Mouse (Mus musculus) hindbrain, postnatal 0 days (tissue): Measurements from ENCODE around the gene Hpd. TPM values are rescaled to one million over a fixed set of nuclear protein-coding genes. Genes with fewer than 3 reads are reported as not detected.
A peak's percentile ranks its signal among the peaks of the same experiment; 100 is the strongest.

Experiments
- ATAC-seq: fragments of 200-750 bp; cut with Nextera tagmentation; 2 replicates; pipeline ENCODE4 v1.8.0; 2017; ENCODE audit warnings: mild to moderate bottlenecking, moderate TSS enrichment, moderate library complexity
- DNase-seq: peaks from one replicate; pipeline ENCODE4 v3.0.0-alpha.2; 2015; ENCODE audit warnings: low spot score
- H3K27ac ChIP-seq: fragments of 300-500 bp; sonication (generic); 2 replicates; pipeline ENCODE4 v1.5.1; 2014; ENCODE audit warnings: mild to moderate bottlenecking
- H3K27me3 ChIP-seq: fragments of 300-500 bp; sonication (generic); 2 replicates; pipeline ENCODE4 v1.6.1; 2014; ENCODE audit warnings: low read length, mixed read lengths; ENCODE audit not compliant: insufficient read depth
- H3K36me3 ChIP-seq: fragments of 300-500 bp; sonication (generic); 2 replicates; pipeline ENCODE4 v1.6.1; 2014; ENCODE audit warnings: low read length, mixed read lengths; ENCODE audit not compliant: insufficient read depth
- H3K4me1 ChIP-seq: fragments of 300-500 bp; sonication (generic); 2 replicates; pipeline ENCODE4 v1.6.1; 2014; ENCODE audit warnings: antibody characterized with exemption, low read length, mixed read lengths; ENCODE audit not compliant: insufficient read depth
- H3K4me2 ChIP-seq: fragments of 300-500 bp; sonication (generic); 2 replicates; pipeline ENCODE4 v1.6.1; 2014; ENCODE audit warnings: low read depth, mild to moderate bottlenecking, low read length, moderate library complexity, mixed read lengths
- H3K4me3 ChIP-seq: fragments of 300-500 bp; sonication (generic); 2 replicates; pipeline ENCODE4 v1.5.1; 2014; ENCODE audit warnings: low read length
- H3K9ac ChIP-seq: fragments of 300-500 bp; sonication (generic); replicated peaks from 2 replicates; pipeline ENCODE4 v1.6.1; 2014; ENCODE audit warnings: mild to moderate bottlenecking, low read length, moderate library complexity, mixed read lengths
- H3K9me3 ChIP-seq: fragments of 300-500 bp; sonication (generic); 2 replicates; pipeline ENCODE4 v1.6.1; 2016; ENCODE audit warnings: low read length, mixed read lengths
- CTCF ChIP-seq: IDR thresholded peaks from 2 replicates; pipeline ENCODE4 v1.5.1; 2016; ENCODE audit warnings: antibody characterized with exemption, control low read depth, low read depth
- WGBS: fragments of 180-500 bp; shearing (Covaris S2); extraction: QIAGEN DNeasy Blood & Tissue Kit; methylation state at CpG from one replicate; pipeline ENCODE4 v1.1.7; 2014; 5-methylcytosine and 5-hydroxymethylcytosine counted together
- polyA plus RNA-seq: library from polyadenylated mRNA; unstranded; fragments of >200 nt; fragmentation: Nextera tagmentation; extraction: Ambion mirVana; gene quantifications from 2 replicates; pipeline ENCODE4 v1.2.1, GENCODE M21; 2015
- total RNA-seq: library from RNA; depleted of rRNA; stranded (reverse); fragments of >200 nt; gene quantifications from 2 replicates; pipeline ENCODE4 v1.2.3, GENCODE M21; 2014

Hpd gene
- total and polyA plus RNA-seq, 2 experiments from 2014 or later = not detected

- ATAC-seq (peak; percentile 75), DNase-seq (peak; percentile 87)
- peaks cover 48% of the 10 kb centered on the region for H3K4me1 ChIP-seq
- H3K9me3 ChIP-seq = no peaks in the 10 kb centered on the region
- peak within 1 kb of the TSS; percentile 100 for H3K27ac ChIP-seq
- WGBS = 1% methylated on average over 43 of the region's 44 CpGs
- H3K4me3 ChIP-seq = peak within 1 kb of the TSS; percentile 39
- peak within 1 kb of the TSS; percentile 48 for H3K9ac ChIP-seq
- no peaks in the 10 kb centered on the region for H3K27me3 ChIP-seq
- peak within 1 kb of the TSS; percentile 99 for H3K4me2 ChIP-seq
- H3K36me3 ChIP-seq = no peaks in the 10 kb centered on the region; the same call in 1 of the 2 replicates
- TF ChIP-seq CTCF = peak; percentile 92
Measured at GRCm38 (mm10) chr5:123132308-123133071, 50.0 kb downstream of the Hpd start, which contains the start of gene Rhof. Gene Rhof, minus strand, starts transcription at chr5:123132692.

- Histone ChIP-seq H3K9me3 (no peaks in the 10 kb centered on the region), H3K4me2 (peak overlapping the region; percentile 99; the same call in 1 of the 2 replicates), H3K4me3 (no peak overlapping the region), H3K36me3 (no peaks in the 10 kb centered on the region; the same call in 1 of the 2 replicates), H3K27ac (no peak overlapping the region), H3K4me1 (peaks cover 32% of the 10 kb centered on the region), H3K27me3 (no peaks in the 10 kb centered on the region), H3K9ac (no peak overlapping the region)
- DNase-seq = no peak
- no peak for ATAC-seq
- 89% methylated on average over 5 of the region's 5 CpGs for WGBS
- TF ChIP-seq CTCF = no peak
Measured at GRCm38 (mm10) chr5:123130814-123131148, 51.7 kb downstream of the Hpd start.

- Histone ChIP-seq H3K36me3 (no peaks in the 10 kb centered on the region; the same call in 1 of the 2 replicates), H3K9me3 (no peaks in the 10 kb centered on the region), H3K4me3 (no peak overlapping the region), H3K9ac (no peak overlapping the region), H3K27me3 (no peaks in the 10 kb centered on the region), H3K27ac (no peak overlapping the region), H3K4me2 (no peak overlapping the region), H3K4me1 (peaks cover 28% of the 10 kb centered on the region)
- TF ChIP-seq CTCF = no peak
- ATAC-seq (no peak), DNase-seq (no peak)
- WGBS = 89% methylated on average over 9 of the region's 9 CpGs
Measured at GRCm38 (mm10) chr5:123130030-123130813, 52.3 kb downstream of the Hpd start.

- 88% methylated on average over 10 of the region's 10 CpGs for WGBS
- ATAC-seq = no peak
Measured at GRCm38 (mm10) chr5:123129170-123129757, 53.3 kb downstream of the Hpd start.

GRCm38 (mm10) chr5:123128426-123129169, 53.9 kb downstream of the Hpd start:
- ATAC-seq (no peak), DNase-seq (no peak)
- TF ChIP-seq CTCF = no peak
- no peak overlapping the region for H3K27ac ChIP-seq
- H3K36me3 ChIP-seq = no peaks in the 10 kb centered on the region; the same call in 1 of the 2 replicates
- H3K9me3 ChIP-seq = no peaks in the 10 kb centered on the region
- no peaks in the 10 kb centered on the region for H3K27me3 ChIP-seq
- no peak overlapping the region for H3K9ac ChIP-seq
- 56% methylated on average over 10 of the region's 10 CpGs for WGBS
- no peak overlapping the region for H3K4me2 ChIP-seq
- H3K4me3 ChIP-seq = no peak overlapping the region
- peaks cover 12% of the 10 kb centered on the region; the same call in 1 of the 2 replicates for H3K4me1 ChIP-seq

More at GRCm38 (mm10) chr5:123129170-123129757, 53.3 kb downstream of the Hpd start:
- Histone ChIP-seq H3K4me2 (no peak overlapping the region), H3K27me3 (no peaks in the 10 kb centered on the region), H3K4me1 (peaks cover 19% of the 10 kb centered on the region), H3K27ac (no peak overlapping the region), H3K9me3 (no peaks in the 10 kb centered on the region), H3K9ac (no peak overlapping the region), H3K36me3 (no peaks in the 10 kb centered on the region; the same call in 1 of the 2 replicates), H3K4me3 (no peak overlapping the region)
- no peak for TF ChIP-seq CTCF
- DNase-seq = no peak

GRCm38 (mm10) chr5:123127031-123127430, 55.5 kb downstream of the Hpd start:
- Histone ChIP-seq H3K9ac (no peak overlapping the region), H3K36me3 (no peaks in the 10 kb centered on the region; the same call in 1 of the 2 replicates), H3K27ac (no peak overlapping the region), H3K4me3 (no peak overlapping the region), H3K4me1 (no peaks in the 10 kb centered on the region; the same call in 1 of the 2 replicates), H3K27me3 (no peaks in the 10 kb centered on the region), H3K9me3 (no peaks in the 10 kb centered on the region), H3K4me2 (no peak overlapping the region)
- no peak for ATAC-seq
- DNase-seq = no peak
- 82% methylated on average over 6 of the region's 6 CpGs for WGBS
- no peak for TF ChIP-seq CTCF
